Mouse (Mus musculus) forebrain, embryonic 10.5 days (tissue): ENCODE results near the gene Nfx1. TPM values are rescaled to one million over a fixed set of nuclear protein-coding genes. Genes with fewer than 3 reads are reported as not detected.

Source experiments
- DNase-seq: peaks from one replicate; pipeline ENCODE4 v3.0.0-alpha.2; 2017; ENCODE audit warnings: low spot score; ENCODE audit errors: extremely low spot score
- H3K27ac ChIP-seq: fragments of 300-500 bp; sonication (generic); 2 replicates; pipeline ENCODE4 v1.5.1; 2016; ENCODE audit warnings: mild to moderate bottlenecking
- H3K27me3 ChIP-seq: fragments of 300-500 bp; sonication (generic); 2 replicates; pipeline ENCODE4 v1.6.1; 2016; ENCODE audit warnings: mild to moderate bottlenecking; ENCODE audit not compliant: poor library complexity, severe bottlenecking
- H3K36me3 ChIP-seq: fragments of 300-500 bp; sonication (generic); replicated peaks from 2 replicates; pipeline ENCODE4 v1.6.1; 2016; ENCODE audit warnings: mild to moderate bottlenecking, moderate library complexity
- H3K4me1 ChIP-seq: fragments of 300-500 bp; sonication (generic); 2 replicates; pipeline ENCODE4 v1.6.1; 2016
- H3K4me3 ChIP-seq: fragments of 300-500 bp; sonication (generic); 2 replicates; pipeline ENCODE4 v1.5.1; 2016; ENCODE audit warnings: mild to moderate bottlenecking, moderate library complexity
- H3K9me3 ChIP-seq: fragments of 300-500 bp; sonication (generic); 2 replicates; pipeline ENCODE4 v1.6.1; 2016; ENCODE audit warnings: mild to moderate bottlenecking, moderate library complexity
- WGBS: fragments of 180-500 bp; shearing (Covaris S2); methylation state at CpG from one replicate; pipeline ENCODE4 v1.1.7; 2016; 5-methylcytosine and 5-hydroxymethylcytosine counted together
- microRNA-seq: library from miRNA; unstranded; fragments of <30 nt; microRNA quantifications from one replicate; pipeline ENCODE4, GENCODE M21; 2017
- polyA plus RNA-seq: library from polyadenylated mRNA; unstranded; fragments of >200 nt; fragmentation: Nextera tagmentation; extraction: Ambion mirVana; gene quantifications from 2 replicates; pipeline ENCODE4 v1.2.1, GENCODE M21; 2016

Nfx1 gene
- polyA plus RNA-seq, 1 experiment from 2014 or later: 104 TPM

GRCm38 (mm10) chr4:41056742-41057332 is 86.1 kb downstream of the Nfx1 start:
- 0 out of 2 replicates have a peak, but pooled peaks cover 7% of the 10 kb centered on the region for H3K4me1 ChIP-seq
- H3K4me3 ChIP-seq: no peak overlapping the region
- H3K9me3 ChIP-seq: no peaks in the 10 kb centered on the region
- DNase-seq: no peak
- H3K36me3 ChIP-seq: no peaks in the 10 kb centered on the region
- no peaks in the 10 kb centered on the region for H3K27me3 ChIP-seq
- H3K27ac ChIP-seq: 0 out of 2 replicates have a peak overlapping the region, but pooled peaks have one; percentile 8
- 73% methylated on average over 7 of the region's 7 CpGs for WGBS

GRCm38 (mm10) chr4:41057361-41057760 is 86.7 kb downstream of the Nfx1 start:
- no peaks in the 10 kb centered on the region for H3K27me3 ChIP-seq
- H3K4me1 ChIP-seq: 0 out of 2 replicates have a peak, but pooled peaks cover 7% of the 10 kb centered on the region
- H3K36me3 ChIP-seq: no peaks in the 10 kb centered on the region
- no peak overlapping the region for H3K27ac ChIP-seq
- WGBS: 71% methylated on average over 8 of the region's 9 CpGs
- no peaks in the 10 kb centered on the region for H3K9me3 ChIP-seq
- no peak overlapping the region for H3K4me3 ChIP-seq
- no peak for DNase-seq

DNA sequence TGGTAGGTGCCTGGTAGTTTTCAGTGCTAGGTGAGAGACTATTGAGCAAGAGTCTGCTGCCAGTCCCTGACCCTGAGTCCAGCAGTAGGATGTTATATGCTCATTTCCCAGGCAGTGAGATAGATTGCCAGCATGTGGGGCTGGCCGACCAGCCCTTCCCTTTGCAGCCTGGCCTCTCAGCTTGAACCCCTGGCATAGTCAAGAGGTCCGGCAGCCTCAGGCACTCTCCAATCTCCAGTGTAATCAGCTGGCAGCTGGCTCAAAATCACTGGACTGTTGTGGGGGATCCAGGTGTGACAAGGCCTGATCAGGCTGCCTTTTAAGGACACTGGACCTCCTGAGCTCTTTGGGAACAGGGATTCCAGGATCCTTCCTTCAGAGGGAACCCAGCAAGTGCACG is 92.6 kb downstream of the Nfx1 start:
- DNase-seq: no peak
- Histone ChIP-seq H3K4me3 (no peak overlapping the region), H3K36me3 (no peaks in the 10 kb centered on the region), H3K27ac (no peak overlapping the region), H3K27me3 (no peaks in the 10 kb centered on the region), H3K4me1 (peaks cover 10% of the 10 kb centered on the region), H3K9me3 (no peaks in the 10 kb centered on the region)
- 60% methylated on average over 3 of the region's 3 CpGs for WGBS

- WGBS: 16% methylated on average over 16 of the region's 16 CpGs
- Histone ChIP-seq H3K4me1 (peaks cover 10% of the 10 kb centered on the region), H3K27me3 (no peaks in the 10 kb centered on the region), H3K36me3 (no peaks in the 10 kb centered on the region), H3K9me3 (no peaks in the 10 kb centered on the region), H3K27ac (no peak overlapping the region; the same call in 1 of the 2 replicates), H3K4me3 (peak overlapping the region; percentile 19)
- no peak for DNase-seq
Observed at GRCm38 (mm10) chr4:41063894-41064673, 93.4 kb downstream of the Nfx1 start.

DNA sequence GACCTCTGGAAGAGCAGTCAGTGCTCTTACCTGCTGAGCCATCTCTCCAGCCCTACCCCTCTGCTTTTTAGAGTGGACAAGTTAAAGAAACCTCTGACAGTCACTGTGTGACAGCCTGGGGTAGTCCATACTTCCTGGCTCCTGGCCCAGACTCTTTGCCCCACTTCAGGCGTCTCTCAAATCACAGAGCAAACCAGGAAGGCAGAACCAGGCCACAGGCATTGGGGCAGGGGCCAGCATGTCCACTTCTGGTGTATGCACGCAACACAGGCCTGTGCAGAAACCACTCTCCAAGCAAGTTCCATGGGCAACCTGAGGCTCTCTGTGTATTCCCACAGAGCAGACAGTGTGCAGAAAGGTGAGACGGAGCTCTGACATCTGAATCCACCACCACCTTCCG is 94.5 kb downstream of the Nfx1 start:
- no peaks in the 10 kb centered on the region for H3K9me3 ChIP-seq
- no peaks in the 10 kb centered on the region for H3K36me3 ChIP-seq
- DNase-seq: no peak
- WGBS: 88% methylated on average over 4 of the region's 4 CpGs
- no peak overlapping the region for H3K4me3 ChIP-seq
- peaks cover 10% of the 10 kb centered on the region for H3K4me1 ChIP-seq
- H3K27ac ChIP-seq: no peak overlapping the region
- no peaks in the 10 kb centered on the region for H3K27me3 ChIP-seq

GRCm38 (mm10) chr4:41071500-41072429 is 101.1 kb downstream of the Nfx1 start:
- no peak for DNase-seq
- H3K4me3 ChIP-seq: no peak overlapping the region
- H3K36me3 ChIP-seq: no peaks in the 10 kb centered on the region
- H3K4me1 ChIP-seq: no peaks in the 10 kb centered on the region
- no peak overlapping the region for H3K27ac ChIP-seq
- H3K27me3 ChIP-seq: no peaks in the 10 kb centered on the region
- 89% methylated on average over 14 of the region's 14 CpGs for WGBS
- no peaks in the 10 kb centered on the region for H3K9me3 ChIP-seq

DNA sequence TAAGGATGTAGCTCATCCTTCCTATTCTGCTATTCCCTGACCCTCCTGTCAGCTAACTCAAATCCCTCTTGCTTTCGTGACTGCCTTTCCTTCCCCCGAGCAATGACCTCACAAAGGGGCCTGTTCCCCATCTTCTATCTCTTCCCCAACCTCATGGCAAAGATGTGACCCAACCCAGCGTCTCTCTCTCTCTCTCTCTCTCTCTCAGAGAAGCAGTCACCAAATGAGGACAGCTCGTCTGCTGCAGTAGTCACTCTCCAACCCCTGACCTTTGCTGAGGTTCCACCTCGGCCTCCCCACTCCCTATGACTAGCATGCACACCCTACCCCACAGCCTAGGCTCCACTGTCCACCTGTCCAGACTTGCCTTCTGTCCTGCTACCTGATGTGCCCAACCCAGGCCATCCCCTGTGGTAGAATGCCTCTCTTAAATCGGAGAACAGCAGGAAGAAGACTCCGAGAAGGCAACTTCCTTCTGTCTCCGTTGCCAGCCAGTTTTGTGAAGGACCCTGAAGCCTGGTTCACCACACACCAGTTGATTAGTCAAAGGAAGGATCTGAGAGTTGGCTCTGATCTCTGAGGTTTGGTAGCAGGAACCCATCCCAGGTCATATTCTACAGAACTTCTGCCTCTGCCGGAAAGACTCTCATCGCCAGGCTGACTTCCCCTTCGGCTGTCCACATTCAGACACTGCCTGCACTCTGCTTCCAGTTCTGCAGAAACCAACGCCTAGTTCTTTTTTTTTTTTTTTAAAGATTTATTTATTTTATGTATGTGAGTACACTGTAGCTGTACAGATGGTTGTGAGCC is 102.5 kb downstream of the Nfx1 start:
- Histone ChIP-seq H3K4me3 (no peak overlapping the region), H3K27me3 (no peaks in the 10 kb centered on the region), H3K9me3 (no peaks in the 10 kb centered on the region), H3K4me1 (no peaks in the 10 kb centered on the region), H3K27ac (no peak overlapping the region), H3K36me3 (no peaks in the 10 kb centered on the region)
- DNase-seq: no peak
- 79% methylated on average over 12 of the region's 12 CpGs for WGBS

GRCm38 (mm10) chr4:41074461-41074860 is 103.8 kb downstream of the Nfx1 start:
- Histone ChIP-seq H3K4me1 (no peaks in the 10 kb centered on the region), H3K27me3 (no peaks in the 10 kb centered on the region), H3K9me3 (no peaks in the 10 kb centered on the region), H3K27ac (no peak overlapping the region), H3K36me3 (no peaks in the 10 kb centered on the region), H3K4me3 (no peak overlapping the region)
- WGBS: 84% methylated on average over 6 of the region's 6 CpGs
- no peak for DNase-seq

Small RNA genes lying within 50 kb of the gene (microRNA-seq; reads per million reads assigned to microRNA genes)
- gene Mir3094: 3.9 reads per million, percentile 8 among the genes with 10 or more reads in this experiment

Other genes starting within 250 kb of the Nfx1 start
- gene Dnaja1, start 248.8 kb upstream of the Nfx1 start, polyA plus RNA-seq: 570 and 635 TPM in 2 replicates
- 196 and 198 TPM in 2 replicates for gene Smu1, start 213.0 kb upstream of the Nfx1 start, polyA plus RNA-seq
- gene B4galt1, start 116.9 kb upstream of the Nfx1 start, polyA plus RNA-seq: 20.1 TPM in 2 replicates
- not detected in 2 replicates for gene Spink4, start 50.9 kb upstream of the Nfx1 start, polyA plus RNA-seq
- gene Bag1, start 22.6 kb upstream of the Nfx1 start, polyA plus RNA-seq: 185 and 188 TPM in 2 replicates
- gene Chmp5, start 22.5 kb upstream of the Nfx1 start, polyA plus RNA-seq: 88.3 and 89.5 TPM in 2 replicates
- gene Aqp7, start 77.2 kb downstream of the Nfx1 start, polyA plus RNA-seq: 0.06 and 0.07 TPM in 2 replicates
- 4.6 and 4.9 TPM in 2 replicates for gene Aqp3, start 127.3 kb downstream of the Nfx1 start, polyA plus RNA-seq
- gene Nol6, start 153.5 kb downstream of the Nfx1 start, polyA plus RNA-seq: 34.3 and 36.9 TPM in 2 replicates
- gene Ube2r2, start 164.8 kb downstream of the Nfx1 start, polyA plus RNA-seq: 74.6 and 82.1 TPM in 2 replicates